Mouse (Mus musculus) retina, postnatal 1 day (tissue): ENCODE results near the gene Hist1h1d.
"Not testable (repeated sequence)": the region's sequence is repeated elsewhere in the genome, so short reads cannot be mapped to it uniquely, and the experiment has no call there.

Experiments used
- DNase-seq: peaks from one replicate; pipeline ENCODE4 v3.0.0-alpha.2; 2012

Gene Hist1h1d

DNA sequence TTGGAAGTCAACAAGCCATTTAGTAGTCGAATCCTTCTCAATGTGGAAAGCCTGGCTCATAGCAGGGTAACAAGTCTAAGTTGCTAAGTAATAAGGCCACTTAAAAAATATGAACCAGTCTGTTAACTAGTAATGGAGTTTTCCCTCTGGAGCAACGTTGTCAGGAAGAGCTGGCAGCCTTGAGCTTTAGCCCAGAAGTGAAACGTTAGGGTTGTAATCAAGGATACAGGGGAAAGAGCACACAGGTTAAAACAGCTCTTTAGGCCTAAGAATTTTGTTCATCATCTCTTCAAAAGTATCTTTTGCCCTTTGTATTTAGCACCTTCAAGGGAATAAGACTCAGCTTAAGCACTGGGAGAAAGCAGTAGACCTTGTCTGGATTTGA is 2.3 kb upstream of the Hist1h1d start:
- DNase-seq: no peak

GRCm38 (mm10) chr13:23551146-23551834 is 1.8 kb upstream of the Hist1h1d start, which contains the start of gene Hist1h4f:
Gene Hist1h4f (minus strand): TSS chr13:23551648.
- peak; percentile 98 for DNase-seq

GRCm38 (mm10) chr13:23551931-23552914 is 839 bp upstream of the Hist1h1d start:
- no peak for DNase-seq

- DNase-seq: no peak
These were observed 1.3 kb downstream of the Hist1h1d start for GRCm38 (mm10) chr13:23554393-23554792.

DNA sequence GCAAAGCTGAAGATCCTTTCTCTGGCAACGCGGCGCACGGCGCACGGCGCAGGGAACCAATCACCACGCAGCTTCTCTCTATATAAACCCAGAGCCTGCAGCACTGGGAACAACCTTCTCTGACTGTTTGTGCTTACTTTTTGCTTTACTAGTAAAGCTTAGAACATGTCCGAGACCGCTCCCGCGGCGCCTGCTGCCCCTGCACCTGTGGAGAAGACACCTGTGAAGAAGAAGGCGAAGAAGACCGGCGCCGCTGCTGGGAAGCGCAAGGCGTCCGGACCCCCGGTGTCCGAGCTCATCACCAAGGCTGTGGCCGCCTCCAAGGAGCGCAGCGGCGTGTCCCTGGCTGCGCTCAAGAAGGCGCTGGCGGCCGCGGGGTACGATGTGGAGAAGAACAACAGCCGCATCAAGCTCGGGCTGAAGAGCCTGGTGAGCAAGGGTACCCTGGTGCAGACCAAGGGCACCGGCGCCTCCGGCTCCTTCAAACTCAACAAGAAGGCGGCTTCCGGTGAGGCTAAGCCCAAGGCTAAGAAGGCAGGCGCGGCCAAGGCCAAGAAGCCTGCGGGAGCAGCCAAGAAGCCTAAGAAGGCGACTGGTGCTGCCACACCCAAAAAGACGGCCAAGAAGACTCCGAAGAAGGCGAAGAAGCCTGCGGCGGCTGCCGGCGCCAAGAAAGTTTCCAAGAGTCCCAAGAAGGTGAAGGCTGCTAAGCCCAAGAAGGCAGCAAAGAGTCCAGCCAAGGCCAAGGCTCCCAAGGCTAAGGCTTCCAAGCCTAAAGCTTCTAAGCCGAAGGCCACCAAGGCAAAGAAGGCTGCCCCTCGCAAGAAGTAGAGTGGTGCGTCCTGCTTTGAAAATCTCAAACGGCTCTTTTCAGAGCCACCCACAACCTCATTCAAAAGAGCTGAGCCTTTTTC is 2.1 kb downstream of the Hist1h1d start:
- peak; percentile 90 for DNase-seq

- peak; percentile 94 for DNase-seq
These were observed 2.9 kb downstream of the Hist1h1d start for GRCm38 (mm10) chr13:23555839-23556416.

- DNase-seq: no peak
These were observed 3.8 kb downstream of the Hist1h1d start for GRCm38 (mm10) chr13:23556906-23557305.

DNA sequence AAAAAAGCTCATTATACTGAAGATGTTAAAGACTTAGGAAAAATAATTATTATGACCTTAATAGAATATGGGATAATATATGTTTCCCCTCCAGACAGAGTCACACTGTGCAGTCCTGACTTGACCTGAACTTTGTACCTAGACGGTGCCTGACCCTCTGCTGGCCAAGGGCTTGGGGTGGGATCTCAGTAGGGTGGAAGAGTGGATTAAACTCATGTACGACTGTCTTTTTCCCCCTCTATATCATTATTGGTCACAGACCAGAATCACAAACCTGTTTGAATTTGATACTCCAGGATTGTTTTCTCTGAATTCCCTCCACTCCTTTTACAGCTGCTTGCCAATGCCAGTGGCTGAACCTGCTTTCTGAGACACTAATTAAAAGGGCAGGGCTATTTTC is 7.6 kb downstream of the Hist1h1d start:
- not testable (repeated sequence) for DNase-seq

- not testable (repeated sequence) for DNase-seq
These were observed 8.4 kb downstream of the Hist1h1d start for GRCm38 (mm10) chr13:23561531-23561882.

GRCm38 (mm10) chr13:23561883-23562659 is 9.0 kb downstream of the Hist1h1d start, which contains the start of gene Hist1h3e:
Gene Hist1h3e (minus strand): TSS chr13:23562369.
- peak; percentile 99 for DNase-seq

DNA sequence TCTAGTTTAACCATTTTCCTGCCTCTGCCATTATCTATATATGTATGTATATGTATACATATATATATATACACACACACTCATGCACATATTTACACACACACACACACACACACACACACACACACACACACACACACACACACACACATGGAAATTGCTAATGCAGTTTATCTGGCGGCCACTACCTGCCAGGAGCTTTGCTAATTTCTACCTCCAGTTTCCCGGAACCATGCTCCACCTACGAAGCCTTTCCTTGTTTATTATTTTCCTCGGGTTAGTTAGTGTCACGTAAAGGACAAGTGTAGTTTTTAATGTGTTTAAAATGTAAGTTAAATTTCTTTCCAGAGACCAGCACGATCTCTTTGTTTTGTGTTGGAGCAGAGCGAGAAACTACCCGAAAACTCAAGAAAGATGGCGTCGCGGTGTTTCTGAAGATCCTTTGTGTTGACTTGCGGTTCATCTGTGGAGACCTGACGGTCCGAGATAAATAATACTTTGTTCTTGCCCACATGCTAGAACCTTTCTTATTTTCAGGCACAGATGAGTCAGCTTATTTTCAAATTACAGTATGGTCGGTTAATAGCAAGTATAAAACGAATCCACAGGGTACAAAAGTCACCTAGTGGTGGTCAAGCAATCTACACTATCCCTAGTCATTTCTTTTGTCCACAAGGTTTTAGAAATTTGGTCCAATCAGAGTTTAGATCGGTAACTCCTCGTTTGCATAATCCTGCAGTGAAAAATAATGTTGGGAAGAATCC is 9.8 kb downstream of the Hist1h1d start:
- peak; percentile 91 for DNase-seq

GRCm38 (mm10) chr13:23564482-23564881 is 11.4 kb downstream of the Hist1h1d start:
- no peak for DNase-seq

GRCm38 (mm10) chr13:23570261-23571021 is 17.4 kb downstream of the Hist1h1d start:
- DNase-seq: peak; percentile 36

GRCm38 (mm10) chr13:23571022-23571503 is 18.0 kb downstream of the Hist1h1d start, which contains the start of the genes Hist1h2ae and Hist1h2bg:
Gene Hist1h2ae (minus strand): TSS chr13:23571220.
Gene Hist1h2bg (plus strand): TSS chr13:23571396.
- peak; percentile 97 for DNase-seq

- DNase-seq: peak; percentile 64
These were observed 18.6 kb downstream of the Hist1h1d start for GRCm38 (mm10) chr13:23571504-23572217.

GRCm38 (mm10) chr13:23572218-23573033 is 19.4 kb downstream of the Hist1h1d start:
- DNase-seq: no peak

DNA sequence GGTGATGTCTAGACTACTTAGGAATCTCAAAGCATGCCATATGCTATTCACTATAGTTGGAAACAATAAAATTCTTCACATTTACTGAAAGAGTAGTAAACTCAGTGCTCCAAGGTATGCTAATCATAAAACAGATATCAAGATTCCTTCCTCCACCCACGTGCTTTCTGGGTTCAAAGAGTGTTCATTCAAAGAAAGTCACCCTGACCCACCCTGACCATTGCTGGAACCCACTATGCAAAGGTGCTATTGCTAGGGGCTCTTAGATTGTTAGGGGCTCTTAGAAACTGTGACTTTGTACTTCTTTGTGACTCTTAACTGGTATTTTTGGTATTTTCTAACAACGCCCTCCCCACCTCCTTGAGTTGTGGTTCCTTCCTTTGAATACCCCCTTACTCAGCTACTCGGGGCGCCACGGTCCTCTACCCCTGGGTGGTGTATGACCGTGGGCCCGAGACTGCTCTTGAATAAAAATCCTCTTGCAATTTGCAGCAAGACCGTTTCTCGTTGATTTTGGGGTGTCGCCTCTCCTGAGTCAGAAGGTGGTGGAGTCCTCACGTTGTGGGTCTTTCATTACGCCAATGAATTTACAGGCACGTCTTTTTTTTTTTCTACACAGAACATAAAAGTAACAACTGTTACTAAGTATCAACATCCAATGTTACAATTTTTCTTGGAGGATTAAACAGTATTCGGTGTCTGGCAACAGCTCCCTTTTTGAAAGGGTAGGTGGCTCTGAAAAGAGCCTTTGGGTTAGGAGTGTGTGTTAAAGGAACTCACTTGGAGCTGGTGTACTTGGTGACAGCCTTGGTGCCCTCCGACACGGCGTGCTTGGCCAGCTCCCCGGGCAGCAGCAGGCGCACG is 20.2 kb downstream of the Hist1h1d start:
- DNase-seq: not testable (repeated sequence)
